Mouse (Mus musculus) common myeloid progenitor, adult 5-6 weeks (primary cell): ENCODE results near the gene Gamt. TPM values are rescaled to one million over a fixed set of nuclear protein-coding genes. Genes with fewer than 3 reads are reported as not detected.
A peak's percentile ranks its signal among the peaks of the same experiment; 100 is the strongest.

ENCODE experiments used
- ATAC-seq: replicated peaks from 2 replicates; pipeline ENCODE4 v1.8.0; 2016; ENCODE audit warnings: low read depth, mild to moderate bottlenecking, moderate TSS enrichment, inconsistent platforms; ENCODE audit not compliant: poor library complexity, severe bottlenecking
- total RNA-seq: library from RNA; stranded (forward); fragments of 200-1000, 187-1606 nt; gene quantifications from 2 replicates; pipeline ENCODE4 v1.2.3, GENCODE M21; 2017

The Gamt gene
- 2.9 and 3.3 TPM in 2 replicates for total RNA-seq

DNA sequence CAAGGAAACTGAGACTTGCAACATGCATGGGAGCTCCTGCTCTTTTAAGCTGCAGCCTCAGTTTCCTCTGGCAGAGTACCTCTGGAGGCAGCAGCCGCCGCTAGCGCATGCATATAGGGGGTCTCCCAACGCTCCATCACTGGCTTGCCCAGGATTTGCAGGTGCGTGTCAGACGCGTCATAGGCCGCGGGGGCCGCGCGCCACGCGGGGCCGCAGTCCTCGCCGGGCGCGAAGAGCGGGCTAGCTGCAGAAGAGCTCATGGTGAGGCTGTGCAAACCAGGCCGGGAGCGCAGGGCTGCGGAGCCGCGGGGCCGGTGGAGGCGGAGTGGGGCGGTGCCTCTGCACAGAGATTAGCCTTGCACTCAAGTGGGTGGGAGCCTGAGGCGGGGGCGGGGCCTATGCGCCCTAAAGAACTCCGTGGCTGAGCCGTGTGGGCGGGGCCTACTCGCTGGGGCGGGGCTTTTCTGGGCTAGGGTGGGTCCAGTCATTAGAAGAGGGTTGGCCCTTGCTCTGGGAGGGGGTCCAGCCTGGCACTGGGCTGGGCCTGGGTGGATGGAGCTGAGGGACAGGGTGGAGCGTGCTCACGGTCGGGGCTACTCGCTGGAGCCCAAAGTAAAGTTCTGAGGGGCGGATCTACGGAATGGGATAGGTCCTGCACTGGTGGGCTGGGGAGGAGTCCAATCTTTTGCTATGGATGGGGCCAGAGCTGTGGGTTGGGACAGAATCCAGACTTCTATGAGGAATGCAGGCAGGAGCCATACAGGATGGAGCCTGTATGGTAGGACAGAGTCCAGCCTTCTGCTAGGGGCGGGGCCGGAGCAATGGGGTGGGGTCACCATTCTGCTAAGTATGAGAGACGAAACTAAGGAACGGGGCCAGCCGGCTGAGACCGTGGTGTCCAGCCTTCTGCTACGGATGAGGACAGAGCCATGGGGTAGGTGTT is at the start of gene Gamt, which contains the start of gene Dazap1:
Gene Gamt (minus strand): TSS at position 371 of the 943 bp plus-strand sequence.
Gene Dazap1 (plus strand): TSS at position 845 of the 943 bp plus-strand sequence.
- ATAC-seq = peak; percentile 53

DNA sequence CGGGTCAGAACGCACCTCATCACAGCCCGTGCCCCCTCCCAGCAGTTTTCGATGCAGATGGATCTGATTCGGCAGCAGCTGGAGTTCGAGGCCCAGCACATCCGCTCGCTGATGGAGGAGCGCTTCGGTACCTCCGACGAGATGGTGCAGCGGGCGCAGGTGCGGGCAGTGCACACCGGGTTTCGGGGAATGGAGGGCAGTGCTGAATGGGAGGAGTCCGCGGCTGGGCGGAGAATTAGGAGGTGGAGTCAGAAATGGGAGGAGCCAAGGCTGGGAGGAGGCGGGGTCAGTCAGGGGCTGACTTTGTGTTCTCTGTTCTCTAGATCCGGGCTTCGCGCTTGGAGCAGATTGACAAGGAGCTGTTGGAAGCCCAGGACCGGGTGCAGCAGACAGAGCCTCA is 44.0 kb upstream of the Gamt start:
- peak; percentile 86 for ATAC-seq

DNA sequence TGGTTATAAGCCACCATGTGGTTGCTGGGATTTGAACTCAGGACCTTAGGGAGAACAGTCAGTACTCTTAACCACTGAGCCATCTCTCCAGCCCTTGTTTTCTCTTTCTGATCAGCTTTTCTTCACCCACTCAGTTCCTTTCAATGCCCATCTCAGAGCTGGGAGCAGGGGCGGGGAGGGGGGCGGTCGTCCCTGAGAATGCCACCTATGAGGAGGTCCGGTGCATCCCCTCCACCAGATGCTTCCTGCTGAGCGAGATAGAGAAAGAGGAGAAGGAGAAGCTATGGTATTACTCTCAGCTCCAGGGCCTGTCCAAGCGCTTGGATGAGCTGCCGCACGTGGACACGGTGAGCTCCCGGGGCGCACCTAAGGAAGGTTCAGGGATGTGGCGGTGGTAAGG is 43.6 kb upstream of the Gamt start:
- peak; percentile 67 for ATAC-seq

DNA sequence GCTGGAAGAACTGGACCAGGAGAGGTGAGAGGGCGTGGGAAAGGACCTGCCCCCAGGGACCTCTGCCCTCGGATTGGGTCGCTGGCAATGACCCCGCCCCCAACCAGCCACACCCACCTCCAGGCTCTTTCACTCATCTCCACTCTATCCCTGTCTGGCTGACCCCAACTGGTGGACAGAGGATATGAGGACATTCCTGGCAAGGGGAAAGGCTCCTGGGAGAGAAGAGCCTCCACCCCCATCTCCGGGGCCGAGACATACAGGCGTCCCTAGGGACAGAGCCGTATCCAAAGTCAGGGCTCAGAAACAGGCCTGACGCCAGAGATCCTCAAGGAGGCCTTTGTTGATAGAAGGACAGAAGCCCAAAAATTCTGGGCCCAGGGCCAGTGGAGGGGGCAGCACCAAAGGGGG is 41.7 kb upstream of the Gamt start:
- no peak for ATAC-seq

DNA sequence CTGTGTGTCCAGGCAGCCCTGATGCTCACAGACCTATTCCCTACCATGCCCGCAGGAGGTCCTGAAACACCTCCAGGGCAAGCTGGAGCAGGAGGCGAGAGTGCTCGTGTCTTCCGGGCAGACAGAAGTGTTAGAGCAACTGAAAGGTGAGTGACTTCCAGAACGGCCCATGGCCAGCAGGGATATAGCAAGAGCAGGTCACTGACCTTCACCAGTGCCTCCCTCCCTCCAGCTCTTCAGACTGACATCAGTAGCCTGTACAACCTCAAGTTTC is 41.2 kb upstream of the Gamt start:
- ATAC-seq = no peak

DNA sequence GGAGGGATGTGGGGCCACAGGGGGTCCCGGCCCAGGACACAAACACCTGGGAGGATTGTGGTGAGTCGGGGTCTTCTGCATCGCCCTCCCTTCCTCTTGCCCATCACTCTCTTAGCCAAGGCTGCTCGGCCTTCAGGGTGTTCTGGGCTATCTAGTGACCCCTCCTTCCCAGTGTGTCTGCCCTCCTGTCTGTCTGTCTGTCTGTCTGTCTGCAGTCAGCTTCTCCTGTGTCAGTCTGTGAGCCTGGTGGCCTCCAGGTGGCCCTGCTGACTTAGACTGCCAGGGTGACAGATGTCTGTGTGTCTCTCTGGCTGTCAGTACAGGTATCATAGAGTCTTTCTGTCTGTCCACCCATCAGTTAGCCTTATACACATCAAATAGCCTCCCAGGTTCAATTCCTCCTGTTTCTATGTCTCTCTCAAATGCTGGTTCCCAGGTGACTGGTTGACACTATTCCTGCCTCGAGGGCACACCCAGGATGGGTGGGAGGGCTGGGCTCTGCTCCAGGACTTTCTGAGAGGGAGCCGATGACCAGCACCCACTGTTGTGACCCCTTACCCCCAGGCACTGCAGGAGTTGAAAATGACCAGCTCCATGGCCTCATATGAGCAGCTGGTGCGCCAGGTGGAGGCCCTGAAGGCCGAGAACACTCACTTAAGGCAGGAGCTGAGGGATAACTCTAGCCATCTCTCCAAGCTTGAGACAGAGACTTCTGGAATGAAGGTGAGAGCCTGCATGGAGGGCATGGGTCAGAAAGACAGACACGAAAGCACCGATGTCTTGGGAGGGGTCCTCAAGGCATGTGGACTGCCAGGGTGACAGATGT is 40.7 kb upstream of the Gamt start:
- ATAC-seq = no peak

DNA sequence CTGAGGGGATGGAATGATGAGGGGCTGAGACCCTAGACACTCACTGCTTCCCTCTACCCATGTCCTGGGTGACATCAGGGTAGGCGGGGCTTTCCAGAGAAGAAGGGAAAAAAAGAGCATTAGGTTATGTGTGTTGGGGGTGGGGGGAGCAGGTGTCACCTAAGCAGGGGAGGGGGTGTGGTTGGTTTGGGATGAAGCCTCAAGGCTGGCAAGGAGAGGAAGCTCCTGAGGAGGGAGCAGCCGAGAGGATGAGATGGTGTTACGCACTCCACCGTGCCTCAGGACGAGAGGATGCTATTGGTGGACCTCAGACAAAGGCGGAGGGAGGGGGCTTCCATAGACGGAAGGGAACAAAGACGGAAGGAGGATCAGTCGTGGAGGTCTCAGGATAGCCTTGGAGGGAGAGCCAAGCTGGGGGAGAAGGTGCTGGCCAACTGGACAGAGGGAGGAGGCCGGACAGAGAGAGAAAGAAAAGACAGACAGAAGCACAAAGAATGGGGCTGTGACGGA is 39.9 kb upstream of the Gamt start:
- no peak for ATAC-seq

DNA sequence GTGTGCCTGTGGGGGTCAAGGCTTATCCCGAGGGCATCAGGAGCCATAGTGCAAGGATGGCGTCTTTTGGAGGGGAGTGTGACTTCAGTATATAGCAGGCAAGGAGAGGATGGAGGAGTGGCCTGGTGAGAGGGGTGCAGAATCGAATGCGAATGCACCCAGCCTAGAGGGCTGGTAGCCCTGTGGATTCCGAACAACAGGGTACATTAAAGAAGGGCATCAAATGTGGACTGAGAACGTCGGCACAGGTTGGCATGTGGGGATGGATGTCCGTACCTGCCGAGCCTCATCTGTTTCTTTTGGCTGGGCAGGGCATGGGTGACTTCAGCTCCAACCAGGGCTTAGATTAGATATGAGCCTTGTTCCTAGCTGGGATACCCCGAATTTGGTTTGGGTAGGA is 39.0 kb upstream of the Gamt start:
- ATAC-seq = no peak

DNA sequence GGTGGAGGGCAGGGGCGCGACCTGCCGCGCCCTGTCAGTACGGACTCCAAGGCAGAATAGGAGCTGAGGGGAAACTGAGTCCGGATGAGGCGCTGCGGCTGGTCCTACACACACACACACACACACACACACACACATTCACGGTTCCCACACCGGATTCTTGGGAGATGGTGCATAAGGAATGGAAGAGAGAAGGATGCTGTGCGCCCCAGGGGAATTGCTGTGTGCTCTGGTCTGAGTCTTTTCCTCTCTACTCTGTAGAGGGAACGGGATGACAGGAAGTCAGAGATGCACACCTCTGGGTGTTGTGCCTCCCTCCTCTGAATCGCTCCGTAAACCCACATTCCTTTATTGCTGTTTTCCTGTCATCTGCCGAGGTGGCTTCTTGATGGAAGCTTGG is 38.5 kb upstream of the Gamt start:
- no peak for ATAC-seq

DNA sequence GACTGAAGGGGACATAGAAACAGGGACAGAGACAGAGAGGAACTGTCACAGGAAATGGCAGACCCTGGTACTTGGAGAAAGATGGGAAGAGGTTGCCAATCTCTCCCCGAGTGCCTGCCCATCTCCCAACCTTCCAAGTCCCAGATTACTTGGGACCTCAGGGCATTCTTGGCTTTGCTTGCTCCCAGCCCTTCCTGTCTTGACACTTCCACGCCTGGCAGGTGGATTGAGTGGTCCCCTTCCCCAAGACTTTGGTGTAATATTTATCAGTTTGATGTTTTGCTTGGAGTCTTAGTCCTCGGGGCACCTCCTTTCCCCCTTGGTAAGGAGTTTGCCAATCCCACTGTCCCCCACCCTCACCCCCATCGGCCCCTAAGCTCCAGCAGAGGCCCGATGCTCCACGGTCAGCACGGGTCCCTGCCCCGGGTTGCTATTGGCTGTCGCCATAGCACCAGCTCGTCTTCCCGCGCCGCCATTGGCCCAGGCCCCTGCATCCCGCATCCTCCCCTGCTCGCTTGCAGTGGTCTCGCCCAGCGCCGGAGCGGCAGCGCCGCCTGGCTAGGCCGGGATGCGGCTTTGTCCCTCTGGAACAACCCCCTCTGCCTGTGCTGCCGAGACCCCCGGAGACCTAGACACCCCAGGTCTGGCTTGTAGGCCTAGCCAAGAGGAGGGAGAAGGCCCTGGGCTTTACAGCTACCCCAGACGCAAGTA is 37.9 kb upstream of the Gamt start:
- ATAC-seq = no peak

DNA sequence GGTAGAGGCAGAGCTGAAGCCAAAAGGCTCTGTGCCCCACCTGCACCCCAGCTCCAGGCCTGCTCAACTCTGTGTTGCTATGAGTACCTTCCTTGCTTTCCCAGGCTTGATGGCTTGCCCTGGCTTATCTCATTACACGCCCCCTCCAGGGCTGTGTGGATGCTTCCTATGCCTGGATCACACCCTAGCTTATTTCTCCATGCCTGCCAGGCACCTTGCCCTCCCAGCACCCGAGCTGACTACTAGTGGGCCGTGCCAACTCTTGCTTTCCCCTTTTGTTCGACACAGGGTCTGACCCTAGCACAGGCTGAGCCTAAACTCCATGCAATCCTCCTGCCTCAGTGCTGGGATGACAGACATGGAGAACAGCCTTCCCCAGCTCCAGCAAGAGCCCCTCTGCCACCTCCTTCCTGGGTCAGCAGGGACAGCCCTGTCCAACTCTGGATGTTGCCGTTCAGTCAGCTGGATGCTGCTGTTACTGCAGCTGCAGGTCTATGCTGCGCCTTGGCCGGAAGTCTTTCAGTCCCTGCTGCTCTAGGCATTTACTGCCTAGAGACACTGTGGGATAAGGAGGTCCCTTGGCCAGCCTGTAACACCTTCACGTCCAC is 36.8 kb upstream of the Gamt start:
- no peak for ATAC-seq

DNA sequence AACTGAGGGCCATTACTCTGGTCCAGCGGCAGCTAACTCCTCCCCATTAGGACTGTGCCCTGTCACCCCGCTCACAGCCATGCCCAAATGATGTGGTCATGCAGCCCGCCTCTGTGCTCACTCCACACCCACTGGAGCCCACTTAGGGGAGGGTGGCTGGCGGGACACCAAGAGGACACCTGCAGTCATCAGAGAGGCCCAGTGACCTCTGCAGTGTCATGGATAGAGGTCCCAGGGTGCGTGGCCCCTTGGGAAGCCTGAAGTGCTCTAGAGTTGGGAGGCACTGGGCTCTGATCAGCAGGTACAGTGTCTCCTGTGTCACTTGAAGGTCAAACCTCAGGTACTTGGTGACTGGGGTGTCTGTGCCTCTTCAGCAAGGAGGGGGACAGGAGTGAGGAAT is 36.0 kb upstream of the Gamt start:
- no peak for ATAC-seq

DNA sequence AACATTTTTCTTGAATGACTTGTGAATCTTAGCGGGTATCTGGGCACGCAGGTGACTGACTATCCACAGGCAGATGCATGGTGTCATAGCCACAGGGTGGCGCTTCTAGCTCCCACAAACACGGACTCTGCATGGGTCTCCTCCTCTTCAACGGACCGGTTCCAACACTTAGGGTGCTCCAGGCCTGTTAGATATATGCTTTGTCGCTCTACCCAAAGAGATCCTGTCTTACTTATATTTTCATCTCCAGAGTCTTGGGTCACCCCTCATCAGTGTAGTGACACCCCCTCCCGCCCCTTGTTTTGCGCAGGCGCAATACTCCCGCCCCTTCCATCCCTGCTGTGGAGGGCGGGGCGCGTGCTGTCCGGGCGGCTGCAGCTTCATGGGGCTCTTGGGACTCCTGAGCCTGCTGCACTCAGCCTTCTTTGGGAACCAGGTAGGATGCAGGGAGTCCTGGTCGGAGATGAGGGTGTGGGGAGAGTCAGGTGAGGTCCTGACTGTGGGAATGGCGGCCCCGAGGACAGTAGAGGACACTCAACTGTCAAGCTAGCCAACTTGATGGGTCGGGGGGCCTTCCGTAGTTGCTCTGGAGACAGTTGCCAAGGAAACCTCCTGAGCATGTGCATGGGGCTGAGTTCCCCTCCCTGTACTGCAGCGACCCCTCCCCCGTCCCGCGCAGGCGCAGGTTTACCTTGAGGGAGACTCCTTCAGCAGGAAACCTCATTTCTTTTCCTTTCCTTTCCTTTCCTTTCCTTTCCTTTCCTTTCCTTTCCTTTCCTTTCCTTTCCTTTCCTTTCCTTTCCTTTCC is 35.0 kb upstream of the Gamt start, which contains the start of gene Apc2:
Gene Apc2 (plus strand): TSS at position 360 of the 808 bp plus-strand sequence.
- peak; percentile 60 for ATAC-seq

DNA sequence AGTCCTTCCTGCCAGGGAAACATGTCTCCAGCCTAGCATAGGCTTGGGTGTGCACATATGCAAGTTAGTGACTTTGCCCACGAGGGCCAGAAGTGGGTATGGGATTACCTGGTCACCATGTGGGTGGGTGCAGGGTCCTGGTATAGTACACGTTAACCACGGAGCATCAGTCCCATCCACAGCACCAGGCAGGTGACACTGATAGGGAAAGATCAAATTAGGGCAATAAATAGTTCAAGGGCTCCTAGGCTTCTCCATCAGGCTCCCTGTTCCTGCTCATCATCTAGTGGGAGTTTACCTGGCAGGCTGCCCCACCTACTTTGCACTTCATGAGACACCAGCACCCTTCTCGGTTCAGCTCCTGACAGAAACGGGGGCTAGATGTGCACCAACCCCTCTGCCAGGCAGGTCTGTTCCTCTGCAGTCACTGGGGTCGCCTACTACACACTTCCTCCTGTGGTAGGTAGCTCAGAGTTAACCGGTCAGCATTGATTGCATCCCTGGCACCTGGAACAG is 34.0 kb upstream of the Gamt start:
- ATAC-seq = no peak

DNA sequence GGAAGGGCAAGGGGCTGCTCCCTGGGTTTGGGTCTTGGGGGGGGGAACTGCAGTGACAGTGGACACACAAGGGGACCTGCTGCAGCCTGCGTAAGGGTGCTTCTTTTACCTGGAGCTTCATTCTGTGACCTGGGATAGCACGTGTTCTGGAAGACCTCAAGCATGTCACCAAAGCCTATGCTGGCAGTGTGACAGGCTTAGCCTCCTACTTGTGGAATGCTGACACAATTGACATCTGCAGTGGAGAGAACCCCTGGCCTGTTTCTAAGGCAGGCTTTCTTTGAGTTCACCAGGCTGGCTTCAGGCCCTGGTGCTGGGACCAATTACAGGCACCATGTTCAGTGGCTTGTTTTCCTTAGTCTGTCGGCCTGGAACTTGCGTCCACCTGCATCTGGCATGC is 33.5 kb upstream of the Gamt start:
- no peak for ATAC-seq

DNA sequence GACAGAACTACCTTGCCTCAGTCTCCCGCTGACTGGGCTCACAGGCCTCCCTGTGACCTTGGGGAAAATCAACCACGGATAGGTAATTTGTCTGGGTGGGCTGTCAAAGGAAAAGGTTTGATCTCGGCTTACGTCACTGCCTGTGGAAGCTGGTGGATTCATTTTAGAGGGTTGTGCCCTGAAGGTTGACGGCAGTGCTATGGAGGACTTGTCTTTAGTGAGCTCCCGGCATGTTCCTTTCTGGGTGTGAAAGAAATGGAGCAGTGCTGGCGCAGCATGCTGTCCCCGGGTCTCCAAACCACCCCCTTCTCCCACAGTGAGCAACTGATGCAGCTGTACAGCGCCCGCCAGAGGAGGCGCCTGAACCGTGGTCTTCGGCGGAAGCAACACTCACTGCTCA is 32.5 kb upstream of the Gamt start:
- no peak for ATAC-seq

DNA sequence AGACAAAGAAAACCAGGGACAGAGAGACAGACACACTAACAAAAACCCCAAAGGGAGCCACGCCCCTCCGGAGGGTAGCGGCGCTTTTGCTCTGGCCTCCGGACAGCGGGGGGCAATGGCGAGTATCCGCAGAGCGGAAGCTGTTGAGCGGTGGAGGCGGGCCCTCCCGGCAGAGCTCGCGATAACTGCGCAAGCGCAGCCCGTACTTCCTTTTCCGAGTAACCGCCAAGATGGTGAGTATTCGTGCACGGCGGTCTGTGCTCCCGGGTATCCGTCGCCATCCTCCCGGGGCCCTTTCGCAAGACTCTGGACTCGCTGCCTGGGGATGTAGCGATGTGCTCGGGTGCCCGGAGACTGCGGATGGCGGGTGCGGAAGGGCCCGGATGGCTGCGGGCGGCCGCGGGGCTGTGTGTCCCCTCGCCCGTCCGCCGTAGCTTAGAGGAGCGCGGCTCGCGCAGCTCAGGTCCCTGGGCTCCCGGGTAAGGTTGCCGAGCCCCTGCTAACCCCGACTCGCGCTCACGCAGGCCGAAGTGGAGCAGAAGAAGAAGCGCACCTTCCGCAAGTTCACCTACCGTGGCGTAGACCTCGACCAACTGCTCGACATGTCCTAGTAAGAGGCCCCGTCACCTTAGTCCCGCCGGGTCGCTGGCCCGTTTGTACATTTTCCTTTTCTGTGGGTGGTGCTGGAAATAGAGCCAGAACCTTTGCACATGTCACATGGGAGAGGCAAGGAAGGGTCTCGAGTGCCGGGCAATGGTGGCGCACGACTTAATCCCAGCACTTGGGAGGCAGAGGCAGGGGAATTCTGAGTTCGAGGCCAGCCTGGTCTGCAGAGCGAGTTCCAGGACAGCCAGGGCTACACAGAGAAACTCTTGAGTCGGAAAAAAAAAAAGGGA is 31.7 kb upstream of the Gamt start, which contains the start of gene Rps15:
Gene Rps15 (plus strand): TSS at position 203 of the 896 bp plus-strand sequence.
- ATAC-seq = peak; percentile 88

DNA sequence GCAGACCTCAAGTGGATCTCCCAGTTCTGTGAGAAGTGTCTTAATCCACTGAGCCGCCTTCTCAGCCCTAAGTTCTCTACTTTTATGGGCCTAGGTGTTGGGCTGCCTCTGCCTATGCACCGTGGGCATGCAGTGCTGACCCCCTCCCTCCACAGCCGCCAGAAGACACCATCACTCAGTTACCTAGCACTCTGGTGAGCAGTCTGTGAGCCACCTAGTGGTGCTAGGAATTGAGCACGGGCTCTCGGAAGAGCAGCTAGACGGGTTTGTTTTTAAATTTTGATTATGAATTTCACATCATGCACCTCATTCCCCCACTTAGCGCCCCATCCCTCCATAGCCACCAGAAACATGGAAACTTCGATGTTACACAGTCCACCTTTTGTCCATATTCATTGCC is 27.8 kb upstream of the Gamt start:
- no peak for ATAC-seq
